Mouse (Mus musculus): Measurements from ENCODE around the gene Gm37240.

DNA sequence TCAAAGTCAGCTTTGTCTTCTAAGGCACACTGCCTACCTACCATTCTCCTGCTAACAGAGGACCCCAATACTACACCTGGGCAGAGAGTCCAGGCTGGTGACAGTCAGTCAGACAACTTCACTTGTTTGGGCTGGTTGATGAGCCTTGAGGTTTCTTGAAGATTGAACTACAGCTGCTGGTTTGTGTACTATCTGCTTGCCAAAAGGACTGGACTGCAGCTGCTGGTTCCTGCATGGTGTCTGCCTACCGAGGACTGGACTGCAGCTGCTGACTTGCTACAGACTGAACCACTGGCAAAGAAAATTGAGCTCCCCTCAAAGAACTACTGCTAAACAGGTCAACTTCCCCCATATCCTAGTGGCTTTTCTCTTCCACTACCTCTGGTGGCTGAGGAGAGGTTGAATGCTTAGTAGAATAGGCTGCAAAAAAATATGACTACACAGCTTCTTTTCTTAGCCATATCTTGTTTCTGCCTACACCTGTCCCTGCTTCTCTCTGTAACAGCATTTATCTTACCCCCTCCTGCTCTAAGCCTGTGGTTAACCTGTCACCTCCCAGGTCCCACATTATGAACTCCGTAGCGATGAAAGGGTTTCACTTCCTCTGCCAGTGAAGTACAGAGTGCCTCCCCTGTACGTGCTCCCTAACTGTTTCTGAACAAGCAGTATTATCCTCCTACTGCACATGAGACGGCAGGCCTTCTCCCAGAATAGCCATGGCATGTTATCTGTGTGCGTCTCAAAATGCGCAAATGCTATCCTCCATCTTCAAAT lies 173.2 kb downstream of the Gm37240 start:
- no peak for TF ChIP-seq CTCF (IDR thresholded peaks at IDR 0.05; ENCODE audit: low read depth)
- TF ChIP-seq EP300 (optimal IDR thresholded peaks at IDR 0.05): no peak
